Mouse (Mus musculus) gastrocnemius, adult 2 months (tissue): ENCODE measurements around the gene Ski. TPM values are rescaled to one million over a fixed set of nuclear protein-coding genes. Genes with fewer than 3 reads are reported as not detected.
"Not testable (repeated sequence)": the region's sequence is repeated elsewhere in the genome, so short reads cannot be mapped to it uniquely, and the experiment has no call there.

Experiments
- DNase-seq: peaks from one replicate; pipeline ENCODE4 v3.0.0; 2022
- H3K27ac ChIP-seq: fragments of 200-600 bp; 2 replicates; pipeline ENCODE4 v1.8.1; 2022; ENCODE audit warnings: mild to moderate bottlenecking
- H3K4me3 ChIP-seq: fragments of 200-600 bp; 2 replicates; pipeline ENCODE4 v1.8.1; 2022; ENCODE audit warnings: mild to moderate bottlenecking, moderate library complexity
- CTCF ChIP-seq: fragments of 200-600 bp; IDR thresholded peaks from 2 replicates; pipeline ENCODE4 v1.8.1; 2022; ENCODE audit warnings: antibody characterized with exemption, mild to moderate bottlenecking, moderate library complexity
- intact Hi-C: fragments of 180-260 bp; cut with DNase I; formaldehyde crosslinking; loops from one replicate; pipeline ENCODE4 v1.15.1; 2025
- long read RNA-seq, 2 experiments: library from polyadenylated mRNA; stranded (forward); transcript quantifications; one replicate each; pipeline ENCODE4 v2.0.0; 2021
- total RNA-seq, 2 experiments: library from RNA; stranded (reverse); gene quantifications; 2 replicates each; pipeline ENCODE4 v1.2.3; 2021

Gene Ski
- total RNA-seq, result 10 to 100 TPM; 28.5 to 35.6 TPM
- long read RNA-seq, experiment 1, full-length matches to known transcripts, result 57 of 106 reads
- long read RNA-seq, experiment 1, partial matches to known transcripts, result 6 of 106 reads
- long read RNA-seq, experiment 1, other reads (novel, unspliced or antisense), result 43 of 106 reads
- long read RNA-seq, experiment 2, full-length matches to known transcripts, result 34 of 68 reads
- long read RNA-seq, experiment 2, partial matches to known transcripts, result 6 of 68 reads
- long read RNA-seq, experiment 2, other reads (novel, unspliced or antisense), result 28 of 68 reads

DNA sequence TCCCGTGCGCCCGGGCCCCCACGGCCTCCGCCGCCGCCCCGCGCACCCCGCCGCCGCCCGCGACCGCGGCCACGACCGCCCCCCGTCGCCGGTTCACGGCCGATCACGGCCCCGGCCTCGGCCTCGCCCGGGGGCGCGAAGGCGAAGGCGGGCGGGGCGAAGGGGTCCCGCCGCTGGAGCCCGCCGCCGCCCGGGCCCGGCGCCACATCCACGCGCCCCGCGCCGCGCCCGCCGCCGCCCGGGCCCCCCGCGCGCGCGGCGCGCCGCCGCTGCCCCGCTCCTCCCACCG lies at the start of gene Ski:
Gene Ski (minus strand): TSS at position 41 of the 289 bp plus-strand sequence.
- Histone ChIP-seq H3K4me3 (peak within 1 kb of the TSS; percentile 94), H3K27ac (peak within 1 kb of the TSS; percentile 98)
- no peak for TF ChIP-seq CTCF
- intact Hi-C loops, result loop anchor here (5.0 kb wide), 1 partner anchor 75 kb away; no protein-coding TSS in a partner anchor
- DNase-seq, result no peak

DNA sequence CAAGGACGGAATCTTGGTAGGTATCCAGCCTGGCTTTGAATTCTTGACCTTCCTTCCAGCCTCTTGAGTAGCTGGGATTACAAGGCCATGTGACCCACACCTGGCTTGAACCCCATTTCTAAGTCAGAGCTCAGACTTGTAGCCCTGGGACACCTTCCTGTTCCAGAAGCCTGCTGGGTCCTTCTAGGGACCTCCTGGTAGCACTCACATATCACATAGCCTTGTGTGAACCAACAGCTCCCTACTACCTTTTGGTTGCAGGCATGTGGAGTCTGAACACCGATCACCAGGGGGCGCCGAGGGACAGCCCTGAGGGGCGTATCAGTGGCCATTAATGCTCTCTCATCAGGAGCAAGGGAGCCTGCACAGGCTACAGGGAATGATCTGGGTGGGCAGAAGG lies 46.0 kb upstream of the Ski start:
- Histone ChIP-seq H3K27ac (peak overlapping the region; percentile 72), H3K4me3 (peak overlapping the region; percentile 37)
- intact Hi-C loops, result loop anchor here (1.0 kb wide), 1 partner anchor 40 kb away; no protein-coding TSS in a partner anchor
- peak; percentile 86 for TF ChIP-seq CTCF
- DNase-seq, result peak; percentile 88

DNA sequence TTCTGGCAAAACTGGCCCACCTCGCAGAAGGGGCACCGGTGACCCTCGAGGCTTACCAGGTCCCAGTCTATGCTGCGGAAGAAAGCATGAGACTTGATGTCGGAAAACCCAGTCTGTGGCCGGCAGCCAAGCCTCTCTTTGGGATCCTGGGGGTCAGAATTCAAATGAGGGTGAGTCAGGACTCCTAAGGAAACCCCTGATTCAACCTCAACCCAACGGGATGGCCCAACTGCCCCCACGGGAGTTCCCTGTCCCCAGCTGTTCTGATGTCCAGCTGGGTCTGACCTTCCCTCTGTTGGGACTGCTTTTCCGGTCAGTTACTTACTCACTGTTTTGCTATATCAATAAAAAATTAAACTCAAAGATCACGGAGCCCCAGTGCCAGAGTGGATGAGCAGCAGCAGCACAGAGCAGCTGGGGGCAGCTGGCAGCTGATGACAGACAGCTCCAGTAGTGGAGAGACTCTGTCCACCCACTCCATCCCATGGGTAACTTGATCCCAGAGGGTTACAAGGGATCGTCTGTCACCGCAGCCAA lies 45.3 kb upstream of the Ski start:
- intact Hi-C loops, result loop anchor here (1.0 kb wide), 1 partner anchor 41 kb away; no protein-coding TSS in a partner anchor
- TF ChIP-seq CTCF, result no peak
- H3K27ac ChIP-seq, result peak overlapping the region; percentile 72
- H3K4me3 ChIP-seq, result peak overlapping the region; percentile 37
- no peak for DNase-seq

DNA sequence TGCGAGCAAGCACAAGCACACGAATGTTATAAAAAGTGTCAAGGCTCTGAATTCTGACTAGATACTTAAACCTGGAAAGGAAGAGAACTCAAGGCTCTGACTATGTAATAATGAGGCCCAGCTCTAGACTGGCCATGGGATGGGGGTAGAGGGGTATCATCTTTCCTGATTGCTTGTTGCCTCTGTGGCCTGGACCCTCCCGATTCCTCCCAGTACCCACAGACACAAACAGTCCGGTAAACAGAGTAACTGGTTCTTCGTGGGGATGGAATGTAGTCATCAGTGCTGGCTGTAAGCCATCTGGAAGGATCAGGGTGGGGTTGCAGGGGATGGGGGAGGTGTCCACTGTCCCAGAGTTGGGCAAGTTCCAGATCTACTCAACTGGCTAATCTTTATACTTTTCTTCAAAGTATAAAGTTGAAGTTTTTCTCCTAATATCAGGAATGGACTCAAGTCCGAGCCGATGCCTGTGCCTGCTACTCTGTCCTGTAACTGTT lies 44.7 kb upstream of the Ski start:
- no peak for TF ChIP-seq CTCF
- peak overlapping the region; percentile 72; the same call in 1 of the 2 replicates for H3K27ac ChIP-seq
- intact Hi-C loops, result no loop called here
- H3K4me3 ChIP-seq, result no peak overlapping the region
- DNase-seq, result no peak

DNA sequence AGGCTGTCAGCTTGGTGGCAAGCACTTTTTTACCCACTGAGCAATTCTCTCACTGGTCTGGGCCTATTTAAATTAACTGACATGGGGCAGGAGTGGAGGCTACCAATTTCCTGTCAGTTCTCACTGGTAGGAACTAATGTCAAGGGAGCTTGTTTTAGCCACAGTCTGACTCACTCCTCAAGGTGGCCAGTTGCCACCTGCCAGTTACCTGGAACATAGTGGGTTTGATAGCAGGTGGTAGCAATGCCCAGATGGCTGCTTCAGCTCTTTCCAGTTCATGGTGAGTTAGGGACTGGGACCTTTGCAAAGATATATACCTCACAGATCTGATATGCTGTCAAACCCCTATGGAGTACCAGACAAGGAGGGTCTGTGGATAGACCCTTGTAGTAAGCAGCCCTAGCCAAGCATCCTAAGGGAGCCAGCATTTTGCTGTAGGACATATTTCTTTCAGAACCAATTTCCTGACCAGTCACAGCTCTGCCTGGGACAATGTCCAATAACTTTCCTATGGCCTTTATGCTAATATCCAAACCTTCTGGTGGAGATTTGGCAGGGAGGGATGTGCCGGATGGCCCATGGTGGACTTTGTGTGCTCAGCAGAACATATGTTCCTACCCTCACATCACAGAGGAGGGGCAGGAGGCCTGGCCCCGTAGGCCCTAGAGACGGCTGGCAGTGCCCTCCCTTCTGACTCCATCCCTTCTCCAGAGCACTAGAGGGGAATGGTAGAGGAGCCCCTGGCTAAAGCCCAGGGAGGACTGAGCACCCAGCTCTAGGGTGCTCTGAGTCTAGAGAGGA lies 42.3 kb upstream of the Ski start:
- no peak for TF ChIP-seq CTCF
- no peak for DNase-seq
- intact Hi-C loops, result no loop called here
- Histone ChIP-seq H3K4me3 (no peak overlapping the region), H3K27ac (no peak overlapping the region)

DNA sequence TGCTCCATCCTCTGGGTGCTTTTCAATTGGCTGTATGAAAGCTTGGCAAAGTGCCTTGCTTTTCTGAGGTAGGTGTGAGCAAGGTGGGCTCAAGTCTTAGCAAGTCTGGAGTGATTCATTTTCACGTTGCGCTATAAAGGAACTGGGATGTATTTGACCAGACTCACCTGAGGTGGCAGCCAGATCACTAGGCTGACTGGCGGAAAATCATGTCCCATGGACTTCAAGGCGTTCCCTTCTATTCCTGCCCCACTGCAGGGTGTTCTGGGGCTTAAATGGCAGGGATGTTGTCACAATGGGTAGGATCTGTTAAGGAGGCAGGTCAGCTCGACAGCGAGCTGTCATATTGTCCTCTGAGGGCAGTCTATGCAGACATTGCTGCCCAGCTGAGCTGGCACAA lies 29.9 kb upstream of the Ski start:
- no peak overlapping the region for H3K4me3 ChIP-seq
- intact Hi-C loops, result loop anchor here (5.0 kb wide), 1 partner anchor 55 kb away; no protein-coding TSS in a partner anchor
- DNase-seq, result no peak
- no peak for TF ChIP-seq CTCF
- no peak overlapping the region for H3K27ac ChIP-seq

DNA sequence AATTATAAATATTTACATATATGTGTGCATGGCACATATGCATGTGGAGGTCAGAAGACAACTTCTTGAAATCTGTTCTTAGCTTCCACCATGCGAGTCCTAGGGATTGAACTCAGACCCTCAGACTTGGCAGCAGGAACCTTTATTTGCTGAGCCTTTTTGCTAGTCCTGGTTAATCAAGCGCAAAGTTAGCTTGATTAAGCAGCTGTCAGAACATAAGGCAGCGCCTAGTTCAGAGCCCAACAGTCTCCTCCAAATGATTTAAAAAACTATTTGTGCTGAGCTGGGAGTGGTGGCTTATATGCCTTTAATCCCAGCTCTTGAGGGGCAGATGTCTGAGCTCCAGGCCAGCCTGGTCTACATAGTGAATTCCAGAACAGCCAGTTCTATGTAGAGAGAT lies 28.8 kb upstream of the Ski start:
- TF ChIP-seq CTCF, result no peak
- DNase-seq, result no peak
- intact Hi-C loops, result loop anchor here (5.0 kb wide), 1 partner anchor 56 kb away; no protein-coding TSS in a partner anchor
- peak overlapping the region; percentile 80 for H3K4me3 ChIP-seq
- peak overlapping the region; percentile 94; the same call in 1 of the 2 replicates for H3K27ac ChIP-seq

DNA sequence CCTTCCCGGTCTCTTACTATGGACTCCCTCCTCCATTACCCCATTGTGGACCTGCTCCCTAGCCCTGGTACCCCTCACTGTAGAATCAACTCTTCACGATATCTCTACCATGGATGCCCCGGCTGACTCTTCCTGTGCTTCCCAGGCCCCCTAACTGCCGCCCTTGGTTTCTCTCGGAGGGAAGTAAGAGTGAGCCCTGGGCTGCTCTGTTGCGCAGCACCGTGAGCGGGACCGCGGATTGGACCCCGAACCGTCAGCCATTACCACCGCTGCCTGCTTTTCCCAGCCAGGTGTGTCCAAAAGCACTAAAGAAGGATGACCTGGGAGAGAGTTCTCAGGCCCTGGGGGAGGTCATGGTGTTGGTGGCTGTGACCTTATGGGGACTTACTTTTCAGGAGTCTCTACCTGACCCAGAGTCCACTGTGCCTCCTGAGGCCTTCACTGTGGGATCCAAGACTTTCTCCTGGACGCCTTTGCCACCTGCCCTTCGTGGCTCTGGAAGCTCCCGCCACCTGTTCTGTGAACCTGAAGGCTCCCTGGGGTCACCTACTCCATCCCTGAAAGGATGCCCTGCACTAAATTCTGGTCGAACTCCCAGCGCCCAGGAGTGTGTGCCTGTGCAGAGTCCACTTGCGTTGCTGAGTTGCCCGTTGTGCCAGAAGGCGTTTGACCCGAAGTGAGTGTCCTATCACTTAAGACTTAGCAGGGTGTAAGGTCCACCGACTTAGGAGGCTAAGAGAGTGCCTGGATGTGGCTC lies 28.1 kb upstream of the Ski start:
- no peak for TF ChIP-seq CTCF
- Histone ChIP-seq H3K27ac (peak overlapping the region; percentile 94), H3K4me3 (peak overlapping the region; percentile 80)
- intact Hi-C loops, result loop anchor here (5.0 kb wide), 1 partner anchor 57 kb away; no protein-coding TSS in a partner anchor
- DNase-seq, result no peak

DNA sequence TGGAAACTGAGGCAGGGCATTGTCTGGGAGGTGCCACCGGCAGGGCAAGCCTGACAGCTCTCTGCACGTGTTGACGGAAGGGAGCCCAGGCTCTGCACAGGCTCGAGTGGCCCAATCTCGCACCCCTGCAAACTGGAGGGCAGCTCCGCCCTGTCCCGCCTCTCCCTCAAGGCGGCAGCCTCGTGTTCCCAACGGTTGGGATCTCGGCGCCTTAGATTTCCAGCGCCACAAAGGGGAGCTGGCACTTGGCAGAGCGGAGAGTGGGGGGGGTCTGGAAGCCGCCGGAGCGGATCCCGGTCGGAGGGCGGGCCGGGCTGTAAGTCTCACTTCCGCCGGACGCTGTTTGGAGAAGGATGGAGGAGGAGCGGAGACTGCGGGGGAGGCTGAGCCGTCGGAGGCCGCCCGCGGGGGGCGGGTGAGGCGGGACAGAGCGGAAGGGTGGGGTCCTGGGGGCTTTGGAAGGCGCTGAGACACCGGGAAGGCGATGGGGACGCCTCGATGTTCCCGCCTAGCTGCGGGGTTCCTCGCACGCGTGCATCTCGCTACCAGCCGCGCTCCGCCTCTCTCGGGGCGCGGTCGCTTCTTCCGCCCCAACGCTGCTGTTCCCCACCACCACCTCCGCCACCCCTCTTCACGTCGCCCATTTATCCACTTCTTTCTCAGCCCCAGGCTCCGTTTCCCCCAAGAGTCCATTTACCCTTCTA lies 27.4 kb upstream of the Ski start, which contains the start of gene Faap20:
Gene Faap20 (plus strand): TSS at position 155 of the 704 bp plus-strand sequence.
- Histone ChIP-seq H3K27ac (peak within 1 kb of the TSS; percentile 94), H3K4me3 (peak within 1 kb of the TSS; percentile 80)
- intact Hi-C loops, result loop anchor here (1.0 to 5.0 kb wide), 4 partner anchors 29 to 154 kb away; no protein-coding TSS in a partner anchor
- DNase-seq, result peak; percentile 92
- TF ChIP-seq CTCF, result no peak

DNA sequence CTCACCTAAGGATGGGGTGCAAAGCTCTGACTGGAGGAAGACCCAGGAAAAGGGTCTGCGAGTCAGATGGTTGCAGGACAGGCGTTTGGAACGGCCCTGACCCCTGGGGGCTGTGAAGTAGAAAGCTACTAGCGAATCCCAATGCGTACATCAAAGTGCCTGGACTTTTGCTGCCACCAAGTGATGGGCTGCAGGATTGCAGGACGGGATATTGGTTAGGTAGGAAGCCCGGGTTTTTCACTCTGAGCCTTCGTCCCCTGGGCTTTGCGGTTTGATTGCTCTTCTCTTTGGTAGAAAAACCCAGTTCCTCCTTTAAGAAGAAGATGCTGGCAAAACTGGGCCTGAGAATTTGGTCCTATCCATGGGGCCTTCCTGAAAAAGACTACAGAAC lies 26.9 kb upstream of the Ski start:
- Histone ChIP-seq H3K4me3 (peak overlapping the region; percentile 80), H3K27ac (peak overlapping the region; percentile 94)
- peak; percentile 96 for TF ChIP-seq CTCF
- DNase-seq, result peak; percentile 92
- intact Hi-C loops, result loop anchor here (1.0 to 2.0 kb wide), 3 partner anchors 28 to 154 kb away; no protein-coding TSS in a partner anchor

DNA sequence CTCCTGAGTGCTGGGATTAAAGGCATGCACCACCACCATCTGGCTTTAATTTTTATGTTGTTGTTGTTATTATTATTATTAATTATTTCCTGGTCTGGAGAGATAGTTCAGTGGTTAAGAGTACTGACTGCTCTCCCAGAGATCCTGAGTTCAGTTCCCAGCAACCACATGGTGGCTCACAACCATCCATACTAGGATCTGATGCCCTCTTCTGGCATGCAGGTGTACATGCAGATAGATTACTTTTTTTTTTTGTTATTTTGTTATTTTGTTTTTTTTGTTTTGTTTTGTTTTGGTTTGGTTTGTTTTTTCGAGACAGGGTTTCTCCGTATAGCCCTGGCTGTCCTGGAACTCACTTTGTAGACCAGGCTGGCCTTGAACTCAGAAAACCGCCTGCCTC lies 25.7 kb upstream of the Ski start:
- TF ChIP-seq CTCF, result peak; percentile 33
- not testable (repeated sequence) for DNase-seq, H3K27ac ChIP-seq, H3K4me3 ChIP-seq
- intact Hi-C loops, result loop anchor here (2.0 kb wide), 2 partner anchors 27 to 119 kb away; no protein-coding TSS in a partner anchor
